Mouse (Mus musculus) spleen, adult 10 weeks (tissue): ENCODE results near the gene Ccdc159. TPM values are rescaled to one million over a fixed set of nuclear protein-coding genes. Genes with fewer than 3 reads are reported as not detected.

Experiments used
- polyA plus RNA-seq: library from polyadenylated mRNA; stranded (reverse); fragments of 350-450 nt; fragmentation: Illumina TruSeq; extraction: RNeasy Lipid Tissue Mini Kit (QIAGEN cat#74804); gene quantifications from one replicate; pipeline ENCODE4 v1.2.3, GENCODE M21; 2015; ENCODE audit warnings: low replicate concordance; ENCODE audit not compliant: insufficient read depth

The Ccdc159 gene
- polyA plus RNA-seq = 0.79 TPM

GRCm38 (mm10) chr9:21927208-21927753 is at the start of gene Ccdc159, which contains the start of gene Tmem205:
Gene Ccdc159, plus strand, starts transcription at chr9:21927471.
Gene Tmem205, minus strand, starts transcription at chr9:21927556.

GRCm38 (mm10) chr9:21918035-21918592 is 9.2 kb upstream of the Ccdc159 start, which contains the start of gene Rab3d:
Gene Rab3d, minus strand, starts transcription at chr9:21918192.

GRCm38 (mm10) chr9:21936692-21937570 is 9.7 kb downstream of the Ccdc159 start, which contains the start of gene Plppr2:
Gene Plppr2, plus strand, starts transcription at chr9:21937033.

GRCm38 (mm10) chr9:21955570-21956281 is 28.5 kb downstream of the Ccdc159 start, which contains the start of gene Swsap1:
Gene Swsap1, plus strand, starts transcription at chr9:21955755.

GRCm38 (mm10) chr9:21963417-21963816 is 36.1 kb downstream of the Ccdc159 start, which contains the start of gene Epor:
Gene Epor, minus strand, starts transcription at chr9:21963506.

Other genes with a start within 250 kb of the Ccdc159 start
- 17.3 TPM for gene Ldlr, start 204.0 kb upstream of the Ccdc159 start, polyA plus RNA-seq
- gene Spc24, start 167.2 kb upstream of the Ccdc159 start, polyA plus RNA-seq = 6.4 TPM
- 9.1 TPM for gene Kank2, start 128.7 kb upstream of the Ccdc159 start, polyA plus RNA-seq
- not detected for gene Angptl8, start 92.0 kb upstream of the Ccdc159 start, polyA plus RNA-seq
- 14.7 TPM for gene Dock6, start 74.8 kb upstream of the Ccdc159 start, polyA plus RNA-seq
- gene Rab3d, start 9.3 kb upstream of the Ccdc159 start, polyA plus RNA-seq = 7.7 TPM
- gene Tmem205, start 85 bp downstream of the Ccdc159 start, polyA plus RNA-seq = 3.3 TPM
- 0.70 TPM for gene Plppr2, start 9.6 kb downstream of the Ccdc159 start, polyA plus RNA-seq
- 10.0 TPM for gene Swsap1, start 28.3 kb downstream of the Ccdc159 start, polyA plus RNA-seq
- 2.1 TPM for gene Epor, start 36.0 kb downstream of the Ccdc159 start, polyA plus RNA-seq
- gene Rgl3, start 62.0 kb downstream of the Ccdc159 start, polyA plus RNA-seq = 2.1 TPM
- gene Ccdc151, start 75.2 kb downstream of the Ccdc159 start, polyA plus RNA-seq = not detected
- gene Prkcsh, start 75.3 kb downstream of the Ccdc159 start, polyA plus RNA-seq = 29.0 TPM
- gene Elavl3, start 124.6 kb downstream of the Ccdc159 start, polyA plus RNA-seq = not detected
- not detected for gene Gm49318, start 143.8 kb downstream of the Ccdc159 start, polyA plus RNA-seq
- 5.6 TPM for gene Zfp653, start 143.9 kb downstream of the Ccdc159 start, polyA plus RNA-seq
- 12.2 TPM for gene Ecsit, start 158.0 kb downstream of the Ccdc159 start, polyA plus RNA-seq
- 12.6 TPM for gene Cnn1, start 171.7 kb downstream of the Ccdc159 start, polyA plus RNA-seq
- 40.6 TPM for gene Elof1, start 189.7 kb downstream of the Ccdc159 start, polyA plus RNA-seq
- gene Acp5, start 208.2 kb downstream of the Ccdc159 start, polyA plus RNA-seq = 117 TPM
- gene Pigyl, start 229.4 kb downstream of the Ccdc159 start, polyA plus RNA-seq = 7.4 TPM